Mouse (Mus musculus) frontal cortex, adult 2 months (tissue): ENCODE results near the gene Hsd17b7. TPM values are rescaled to one million over a fixed set of nuclear protein-coding genes. Genes with fewer than 3 reads are reported as not detected.

Experiments used
- DNase-seq, 2 experiments: peaks; one replicate each; pipeline ENCODE4 v3.0.0; 2022; ENCODE audit warnings: low spot score in 1 of 2; ENCODE audit errors: extremely low spot score in 1 of 2
- polyA plus RNA-seq: library from polyadenylated mRNA; depleted of rRNA; stranded (reverse); fragments of >200 nt; gene quantifications from 2 replicates; pipeline ENCODE4 v1.2.3, GENCODE M21; 2012

The Hsd17b7 gene
- polyA plus RNA-seq, 1 experiment = 11.5 TPM

GRCm38 (mm10) chr1:169946004-169946403, 23.0 kb downstream of the Hsd17b7 start:
- DNase-seq = no peak

- DNase-seq = peak in 1 of 2 experiments; percentile 87
Measured at GRCm38 (mm10) chr1:169939345-169939744, 29.7 kb downstream of the Hsd17b7 start.

- peak in 1 of 2 experiments; percentile 81 for DNase-seq
Measured at GRCm38 (mm10) chr1:169934005-169934725, 34.9 kb downstream of the Hsd17b7 start.

- DNase-seq = no peak
Measured at GRCm38 (mm10) chr1:169932122-169932746, 36.8 kb downstream of the Hsd17b7 start.

GRCm38 (mm10) chr1:169931698-169932097, 37.3 kb downstream of the Hsd17b7 start:
- no peak for DNase-seq

GRCm38 (mm10) chr1:169928454-169928971, 40.5 kb downstream of the Hsd17b7 start, which contains the start of gene Ccdc190:
Ccdc190 (plus strand) TSS chr1:169928648.
- peak in 1 of 2 experiments; percentile 33 for DNase-seq

- DNase-seq = no peak
Measured at GRCm38 (mm10) chr1:169927753-169928369, 41.2 kb downstream of the Hsd17b7 start.

- no peak for DNase-seq
Measured at GRCm38 (mm10) chr1:169924567-169924966, 44.5 kb downstream of the Hsd17b7 start.

- DNase-seq = peak in 1 of 2 experiments; percentile 66
Measured at GRCm38 (mm10) chr1:169921710-169922211, 47.3 kb downstream of the Hsd17b7 start.

GRCm38 (mm10) chr1:169919211-169919610, 49.8 kb downstream of the Hsd17b7 start:
- peak in 1 of 2 experiments; percentile 94 for DNase-seq

- peak; percentile 53 to 88 for DNase-seq
Measured at GRCm38 (mm10) chr1:169917998-169918397, 51.0 kb downstream of the Hsd17b7 start.

GRCm38 (mm10) chr1:169917115-169917796, 51.8 kb downstream of the Hsd17b7 start:
- DNase-seq = no peak

- DNase-seq = no peak
Measured at GRCm38 (mm10) chr1:169916659-169917058, 52.4 kb downstream of the Hsd17b7 start.

- DNase-seq = no peak
Measured at GRCm38 (mm10) chr1:169911526-169911925, 57.5 kb downstream of the Hsd17b7 start.

GRCm38 (mm10) chr1:169910751-169911150, 58.3 kb downstream of the Hsd17b7 start:
- no peak for DNase-seq

GRCm38 (mm10) chr1:169909659-169910058, 59.4 kb downstream of the Hsd17b7 start:
- no peak for DNase-seq

GRCm38 (mm10) chr1:169909163-169909562, 59.9 kb downstream of the Hsd17b7 start:
- no peak for DNase-seq

- DNase-seq = peak in 1 of 2 experiments; percentile 44
Measured at GRCm38 (mm10) chr1:169900771-169901336, 68.2 kb downstream of the Hsd17b7 start.
